Mouse (Mus musculus): ENCODE measurements around the gene Vpreb3.

Vpreb3 gene

DNA sequence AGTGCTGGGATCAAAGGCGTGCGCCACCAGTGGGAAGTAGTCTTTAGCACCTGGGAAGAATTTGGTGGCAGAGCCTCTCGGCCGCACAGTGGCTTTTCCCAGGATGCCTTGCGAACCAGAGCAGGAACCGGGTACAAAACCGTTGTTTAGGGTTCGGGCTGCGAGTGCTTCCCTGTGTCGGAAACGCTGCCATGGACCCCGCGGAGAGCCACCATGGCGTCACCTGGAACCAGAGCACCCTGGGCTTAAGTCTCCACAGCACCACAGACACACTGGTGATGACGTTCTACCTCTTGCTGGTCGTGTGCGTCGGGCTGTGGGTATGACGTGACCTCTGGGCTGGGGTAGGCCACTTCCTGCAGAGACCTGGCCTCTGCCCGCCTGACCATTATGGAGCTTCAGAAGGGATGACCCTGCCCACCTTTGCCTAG, 11.5 kb downstream of the Vpreb3 start, which contains the start of gene Gm5134:
TSS of gene Gm5134 (plus strand) at position 134 of the 431 bp plus-strand sequence.
- in situ Hi-C loops (cut with MboI, MseI) = loop anchor here (5.0 kb wide), 2 partner anchors 67 to 212 kb away; no protein-coding TSS in a partner anchor

- in situ Hi-C loops (cut with MboI, MseI) = no loop called here
Observed at GRCm38 (mm10) chr10:75973846-75974245, 31.0 kb downstream of the Vpreb3 start.

- in situ Hi-C loops (cut with MboI, MseI) = no loop called here
Observed at GRCm38 (mm10) chr10:75975216-75975615, 32.4 kb downstream of the Vpreb3 start.

- in situ Hi-C loops (cut with MboI, MseI) = no loop called here
Observed at GRCm38 (mm10) chr10:75978119-75978834, 35.4 kb downstream of the Vpreb3 start.

DNA sequence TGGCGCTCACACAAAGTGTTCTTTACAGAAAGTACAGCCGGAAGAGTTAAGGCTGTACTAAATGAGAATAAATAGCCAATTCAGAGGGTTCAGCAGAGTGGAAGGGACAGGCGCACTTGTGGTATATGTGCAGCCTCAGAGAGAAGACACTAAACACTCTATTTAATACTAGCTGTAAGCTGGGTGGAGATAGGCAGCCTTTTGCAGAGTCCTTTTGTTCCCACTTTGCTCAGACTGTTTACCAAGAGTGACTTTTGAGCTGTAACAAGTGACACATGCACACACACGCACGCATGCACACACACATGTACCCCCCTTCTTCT, 35.9 kb downstream of the Vpreb3 start:
- in situ Hi-C loops (cut with MboI, MseI) = no loop called here

DNA sequence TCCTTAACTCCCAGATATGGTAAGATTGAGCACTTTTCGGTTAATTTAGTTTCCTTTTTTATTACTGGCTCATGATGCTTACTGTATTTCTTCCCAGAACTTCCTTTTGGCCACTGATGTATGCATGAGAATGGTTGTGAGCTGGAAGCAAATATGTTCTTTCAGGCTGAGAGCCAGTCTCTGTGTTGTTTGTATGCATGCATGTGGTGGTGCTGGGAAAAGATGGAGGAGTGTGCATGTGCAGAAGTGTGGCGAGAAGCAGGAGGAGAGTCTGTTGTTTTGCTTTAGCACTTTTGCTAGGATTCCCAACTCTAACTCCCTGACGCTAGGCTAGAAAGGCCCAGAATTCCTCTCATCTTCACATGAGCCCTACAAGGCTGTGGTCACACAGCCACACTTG, 36.6 kb downstream of the Vpreb3 start:
- in situ Hi-C loops (cut with MboI, MseI) = no loop called here

DNA sequence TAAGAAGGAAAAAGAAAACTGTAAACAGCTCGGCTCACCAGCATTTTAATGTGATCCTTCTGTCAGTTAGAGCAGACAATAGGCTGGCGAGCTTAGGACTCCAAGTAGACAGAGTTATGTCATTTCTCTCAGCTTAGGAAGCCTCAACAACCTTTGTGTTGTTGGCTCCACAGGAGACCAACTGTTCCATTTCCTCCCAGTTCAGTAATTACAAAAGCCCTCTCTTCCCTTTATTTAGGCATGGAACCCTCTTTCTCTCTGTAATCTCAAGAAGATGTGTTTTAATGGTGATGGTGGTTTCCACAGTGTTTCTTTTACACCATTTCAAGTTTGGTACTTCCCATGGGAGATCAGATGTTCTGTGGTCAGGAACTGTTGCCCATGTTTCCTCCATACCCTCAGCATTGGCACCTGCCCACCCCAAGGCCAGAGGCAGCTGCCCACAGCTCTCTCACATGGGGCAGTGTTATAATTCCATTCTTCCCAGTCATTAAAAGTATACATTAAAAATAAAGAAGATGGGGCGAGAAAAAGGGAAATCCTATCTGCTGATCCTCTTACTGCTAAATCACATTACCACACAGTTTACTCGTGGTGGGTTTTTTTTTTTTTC, 47.7 kb downstream of the Vpreb3 start:
- in situ Hi-C loops (cut with MboI, MseI) = no loop called here

DNA sequence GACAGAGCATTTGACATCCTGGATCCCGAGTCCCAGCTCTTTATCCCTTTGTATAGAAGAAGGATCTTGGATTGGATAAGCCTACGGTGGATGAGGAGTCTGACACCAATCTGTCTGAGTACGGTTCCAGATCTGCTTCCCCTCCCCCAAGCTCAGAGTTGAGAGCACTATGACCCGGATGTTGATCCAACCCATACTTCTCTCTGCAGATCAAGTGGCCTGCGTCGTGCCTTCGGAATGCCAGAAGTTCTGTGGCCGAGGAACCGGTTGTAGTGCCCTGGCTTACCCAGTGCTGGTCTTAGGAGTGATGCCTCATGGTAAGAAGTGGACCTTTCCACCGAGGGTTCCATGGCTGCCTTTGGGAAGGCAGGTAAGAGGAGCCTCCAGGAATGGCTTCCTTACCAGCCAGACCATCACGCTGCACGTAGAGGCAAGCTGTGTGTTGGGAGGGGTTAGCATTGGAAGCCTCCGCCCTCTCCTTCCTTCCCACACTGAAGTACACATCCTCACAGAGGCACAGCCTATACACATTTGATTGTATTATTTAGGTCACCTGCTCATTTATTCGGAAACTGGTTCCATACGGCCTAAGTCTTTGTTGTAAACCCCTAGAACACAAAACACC, 50.9 kb downstream of the Vpreb3 start:
- in situ Hi-C loops (cut with MboI, MseI) = no loop called here

DNA sequence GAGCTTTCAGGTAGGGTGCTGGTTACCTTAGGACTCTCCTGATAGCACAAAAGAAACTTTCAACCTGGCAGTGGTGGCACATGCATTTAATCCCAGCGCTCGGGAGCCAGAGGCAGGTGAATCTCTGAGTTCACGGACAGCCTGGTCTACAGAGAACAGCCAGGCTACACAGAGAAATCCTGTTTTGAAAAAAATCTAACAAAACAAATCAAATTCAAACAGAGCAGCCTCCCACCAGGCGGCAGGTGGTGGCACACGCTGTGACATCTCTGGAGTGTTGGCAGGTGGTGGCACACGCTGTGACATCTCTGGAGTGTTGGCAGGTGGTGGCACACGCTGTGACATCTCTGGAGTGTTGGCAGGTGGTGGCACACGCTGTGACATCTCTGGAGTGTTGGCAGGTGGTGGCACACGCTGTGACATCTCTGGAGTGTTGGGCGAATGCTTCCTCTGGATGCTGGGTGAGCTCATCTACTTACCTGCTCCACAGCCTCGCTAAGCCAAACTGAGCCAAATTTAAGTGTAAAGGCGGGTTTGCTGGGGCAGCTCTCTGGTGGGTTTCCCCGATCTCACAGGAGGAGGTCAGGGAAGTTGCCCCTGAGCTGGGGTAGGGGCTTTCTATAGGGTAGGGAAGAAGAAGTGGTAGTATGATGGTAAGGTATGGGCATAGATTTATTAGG, 51.8 kb downstream of the Vpreb3 start:
- in situ Hi-C loops (cut with MboI, MseI) = loop anchor here in 1 of 2 experiments (5.0 kb wide), 1 partner anchor 658 kb away; no protein-coding TSS in a partner anchor

- in situ Hi-C loops (cut with MboI, MseI) = loop anchor here in 1 of 2 experiments (5.0 kb wide), 1 partner anchor 657 kb away; no protein-coding TSS in a partner anchor
Observed at GRCm38 (mm10) chr10:75995463-75995862, 52.6 kb downstream of the Vpreb3 start.

GRCm38 (mm10) chr10:75996315-75996714, 53.5 kb downstream of the Vpreb3 start:
- in situ Hi-C loops (cut with MboI, MseI) = loop anchor here in 1 of 2 experiments (5.0 kb wide), 1 partner anchor 656 kb away; no protein-coding TSS in a partner anchor
